Mouse (Mus musculus): Measurements from ENCODE around the gene Clcnkb. TPM values are rescaled to one million over a fixed set of nuclear protein-coding genes. Genes with fewer than 3 reads are reported as not detected.

Gene Clcnkb
- polyA plus RNA-seq (2012; rRNA removed) = 0.03 TPM in 1 of 2 replicates, not detected in the other

- no peak for DNase-seq (ENCODE audit: low read depth)
Observed at GRCm38 (mm10) chr4:141415924-141416323, at the start of gene Clcnkb. Clcnkb (minus strand) TSS chr4:141416014.

GRCm38 (mm10) chr4:141464722-141465121 lies 48.9 kb upstream of the Clcnkb start:
- TF ChIP-seq POLR2A (IDR thresholded peaks at IDR 0.05; ENCODE audit: borderline replicate concordance, extremely low read depth, insufficient read depth, insufficient read length, poor library complexity, severe bottlenecking) (no peak), CTCF (IDR thresholded peaks at IDR 0.05; ENCODE audit: borderline replicate concordance, extremely low read depth, insufficient read depth, insufficient read length) (no peak)
- no peak for DNase-seq (ENCODE audit: low read depth)

More at GRCm38 (mm10) chr4:141415924-141416323, at the start of gene Clcnkb:
- TF ChIP-seq CTCF (IDR thresholded peaks at IDR 0.05; ENCODE audit: borderline replicate concordance, extremely low read depth, insufficient read depth, insufficient read length) = no peak
- TF ChIP-seq POLR2A (IDR thresholded peaks at IDR 0.05; ENCODE audit: borderline replicate concordance, extremely low read depth, insufficient read depth, insufficient read length, poor library complexity, severe bottlenecking) = no peak

GRCm38 (mm10) chr4:141463472-141463871 lies 47.7 kb upstream of the Clcnkb start:
- no peak for TF ChIP-seq CTCF (IDR thresholded peaks at IDR 0.05; ENCODE audit: borderline replicate concordance, extremely low read depth, insufficient read depth, insufficient read length)
- TF ChIP-seq POLR2A (IDR thresholded peaks at IDR 0.05; ENCODE audit: borderline replicate concordance, extremely low read depth, insufficient read depth, insufficient read length, poor library complexity, severe bottlenecking) = no peak
- no peak for DNase-seq (ENCODE audit: low read depth)

- TF ChIP-seq CTCF (IDR thresholded peaks at IDR 0.05; ENCODE audit: borderline replicate concordance, extremely low read depth, insufficient read depth, insufficient read length) = no peak
- TF ChIP-seq POLR2A (IDR thresholded peaks at IDR 0.05; ENCODE audit: borderline replicate concordance, extremely low read depth, insufficient read depth, insufficient read length, poor library complexity, severe bottlenecking) = no peak
- no peak for DNase-seq (ENCODE audit: low read depth)
Observed at GRCm38 (mm10) chr4:141461576-141461975, 45.8 kb upstream of the Clcnkb start.

GRCm38 (mm10) chr4:141461088-141461487 lies 45.3 kb upstream of the Clcnkb start:
- peak; percentile 56 for DNase-seq (ENCODE audit: low read depth)
- no peak for TF ChIP-seq POLR2A (IDR thresholded peaks at IDR 0.05; ENCODE audit: borderline replicate concordance, extremely low read depth, insufficient read depth, insufficient read length, poor library complexity, severe bottlenecking)
- no peak for TF ChIP-seq CTCF (IDR thresholded peaks at IDR 0.05; ENCODE audit: borderline replicate concordance, extremely low read depth, insufficient read depth, insufficient read length)

- TF ChIP-seq POLR2A (IDR thresholded peaks at IDR 0.05; ENCODE audit: borderline replicate concordance, extremely low read depth, insufficient read depth, insufficient read length, poor library complexity, severe bottlenecking) = no peak
- TF ChIP-seq CTCF (IDR thresholded peaks at IDR 0.05; ENCODE audit: borderline replicate concordance, extremely low read depth, insufficient read depth, insufficient read length) = no peak
- no peak for DNase-seq (ENCODE audit: low read depth)
Observed at GRCm38 (mm10) chr4:141460481-141460880, 44.7 kb upstream of the Clcnkb start.

GRCm38 (mm10) chr4:141459766-141460165 lies 44.0 kb upstream of the Clcnkb start:
- TF ChIP-seq CTCF (IDR thresholded peaks at IDR 0.05; ENCODE audit: borderline replicate concordance, extremely low read depth, insufficient read depth, insufficient read length) = no peak
- no peak for TF ChIP-seq POLR2A (IDR thresholded peaks at IDR 0.05; ENCODE audit: borderline replicate concordance, extremely low read depth, insufficient read depth, insufficient read length, poor library complexity, severe bottlenecking)
- DNase-seq (ENCODE audit: low read depth) = no peak

- no peak for DNase-seq (ENCODE audit: low read depth)
- TF ChIP-seq CTCF (IDR thresholded peaks at IDR 0.05; ENCODE audit: borderline replicate concordance, extremely low read depth, insufficient read depth, insufficient read length) (no peak), POLR2A (IDR thresholded peaks at IDR 0.05; ENCODE audit: borderline replicate concordance, extremely low read depth, insufficient read depth, insufficient read length, poor library complexity, severe bottlenecking) (no peak)
Observed at GRCm38 (mm10) chr4:141458888-141459287, 43.1 kb upstream of the Clcnkb start.

GRCm38 (mm10) chr4:141458236-141458635 lies 42.4 kb upstream of the Clcnkb start:
- DNase-seq (ENCODE audit: low read depth) = no peak
- TF ChIP-seq CTCF (IDR thresholded peaks at IDR 0.05; ENCODE audit: borderline replicate concordance, extremely low read depth, insufficient read depth, insufficient read length) (no peak), POLR2A (IDR thresholded peaks at IDR 0.05; ENCODE audit: borderline replicate concordance, extremely low read depth, insufficient read depth, insufficient read length, poor library complexity, severe bottlenecking) (no peak)

GRCm38 (mm10) chr4:141456193-141456938 lies 40.6 kb upstream of the Clcnkb start:
- no peak for DNase-seq (ENCODE audit: low read depth)
- TF ChIP-seq POLR2A (IDR thresholded peaks at IDR 0.05; ENCODE audit: borderline replicate concordance, extremely low read depth, insufficient read depth, insufficient read length, poor library complexity, severe bottlenecking) (no peak), CTCF (IDR thresholded peaks at IDR 0.05; ENCODE audit: borderline replicate concordance, extremely low read depth, insufficient read depth, insufficient read length) (no peak)

- no peak for DNase-seq (ENCODE audit: low read depth)
- no peak for TF ChIP-seq CTCF (IDR thresholded peaks at IDR 0.05; ENCODE audit: borderline replicate concordance, extremely low read depth, insufficient read depth, insufficient read length)
- no peak for TF ChIP-seq POLR2A (IDR thresholded peaks at IDR 0.05; ENCODE audit: borderline replicate concordance, extremely low read depth, insufficient read depth, insufficient read length, poor library complexity, severe bottlenecking)
Observed at GRCm38 (mm10) chr4:141455526-141455925, 39.7 kb upstream of the Clcnkb start.

Measured in brain, embryonic 14.5 days (tissue).